8 mouse cellular contexts compared by ENCODE assay signal in genomic region chr13:94788771-94789649, GRCm38 (mm10). TPM values are rescaled to one million over a fixed set of nuclear protein-coding genes. Genes with fewer than 3 reads are reported as not detected.
DNase-seq lines count a peak whose midpoint lies in the region; ATAC-seq lines count a peak whose summit lies in the region.

TSS of gene Tbca (plus strand) at chr13:94788910.

- no peaks in the 10 kb centered on the region for H3K27me3 ChIP-seq in intestine, embryonic 14.5 days (replicated peaks; ENCODE audit: control insufficient read depth, insufficient read depth, low read length)

- H3K4me2 ChIP-seq in intestine, embryonic 14.5 days (ENCODE audit: low read length): peak within 1 kb of the TSS; percentile 78

- intact Hi-C loops in left cerebral cortex, postnatal 14 days (cut with DNase I): loop anchor here (5.0 kb wide), 1 partner anchor 87 kb away; no protein-coding TSS in a partner anchor

- H3K27ac ChIP-seq in intestine, embryonic 14.5 days (ENCODE audit: low read depth): peak within 1 kb of the TSS; percentile 84

- DNase-seq in adrenal gland, adult (ENCODE audit: inconsistent age in 2 of 2, low spot score in 1 of 2): peak; percentile 90 to 97
- peak; percentile 93 for DNase-seq in embryo, embryonic 10.5 days (ENCODE audit: low spot score)
- peak; percentile 85 for DNase-seq in gastrocnemius, postnatal 25 days
- peak; percentile 94 for DNase-seq in intestine, embryonic 14.5 days (ENCODE audit: low spot score)
- DNase-seq in left cerebral cortex, postnatal 14 days (ENCODE audit: low spot score in 2 of 2): peak; percentile 74 to 87
- DNase-seq in mesoderm, embryonic 11.5 days (ENCODE audit: low read depth, low spot score): peak; percentile 93
- DNase-seq in right cerebral cortex, postnatal 36 days (ENCODE audit: low spot score in 2 of 2): peak; percentile 64 to 77
- DNase-seq in yolk sac, embryonic 10.5 days (ENCODE audit: low spot score): peak; percentile 92

- peaks cover 7% of the 10 kb centered on the region for H3K4me1 ChIP-seq in intestine, embryonic 14.5 days (replicated peaks; ENCODE audit: control insufficient read depth, insufficient read depth, low read length)

- under 1% methylated on average over 76 of the region's 81 CpGs for WGBS in intestine, embryonic 14.5 days

- 0 out of 2 replicates have a peak, but pooled peaks cover 3% of the 10 kb centered on the region for H3K36me3 ChIP-seq in intestine, embryonic 14.5 days (ENCODE audit: control insufficient read depth, insufficient read depth, low read length)

- peak; percentile 95 for ATAC-seq in intestine, embryonic 14.5 days (replicated peaks; ENCODE audit: low FRiP score, low TSS enrichment, low read depth)

- no peaks in the 10 kb centered on the region for H3K9me3 ChIP-seq in intestine, embryonic 14.5 days (ENCODE audit: control insufficient read depth, low read length)

- peak within 1 kb of the TSS; percentile 97 for H3K4me3 ChIP-seq in intestine, embryonic 14.5 days (ENCODE audit: low read depth, low read length)

- H3K9ac ChIP-seq in intestine, embryonic 14.5 days (ENCODE audit: low read length): peak within 1 kb of the TSS; percentile 88

RNA-seq across cellular contexts. Expression of gene Tbca, which starts in this region (rescaled TPM):
- total RNA-seq in gastrocnemius, postnatal 25 days (2021): 10 to 100 TPM; 66.8 to 70.0 TPM
- polyA plus RNA-seq in intestine, embryonic 14.5 days (2014; fragmentation: Nextera tagmentation; extraction: Ambion mirVana): 245 and 246 TPM in 2 replicates
- total RNA-seq in left cerebral cortex, postnatal 14 days (2021): 100 to 1,000 TPM; 147 to 149 TPM

Comparison
In these comparisons a context has a peak if more than half of its experiments do, and no peak if none do; other contexts are left out.
1. Peak in every context shown above with its lines: DNase-seq, ATAC-seq, H3K4me3 ChIP-seq and H3K27ac ChIP-seq.